Mouse (Mus musculus) neural tube, embryonic 15.5 days (tissue): ENCODE data around the gene Rpl37. TPM values are rescaled to one million over a fixed set of nuclear protein-coding genes. Genes with fewer than 3 reads are reported as not detected.
"Not testable (repeated sequence)": the region's sequence is repeated elsewhere in the genome, so short reads cannot be mapped to it uniquely, and the experiment has no call there.

Experiments
- ATAC-seq: fragments of 200-750 bp; cut with Nextera tagmentation; 2 replicates; pipeline ENCODE4 v1.8.0; 2017; ENCODE audit warnings: mild to moderate bottlenecking, moderate TSS enrichment, moderate library complexity; ENCODE audit not compliant: low FRiP score
- H3K27ac ChIP-seq: fragments of 300-500 bp; sonication (generic); replicated peaks from 2 replicates; pipeline ENCODE4 v1.5.1; 2015; ENCODE audit warnings: mild to moderate bottlenecking, inconsistent platforms
- H3K27me3 ChIP-seq: fragments of 300-500 bp; sonication (generic); replicated peaks from 2 replicates; pipeline ENCODE4 v1.6.1; 2015; ENCODE audit warnings: inconsistent platforms
- H3K36me3 ChIP-seq: fragments of 300-500 bp; sonication (generic); 2 replicates; pipeline ENCODE4 v1.6.1; 2015; ENCODE audit warnings: inconsistent platforms
- H3K4me1 ChIP-seq: fragments of 300-500 bp; sonication (generic); 2 replicates; pipeline ENCODE4 v1.6.1; 2015; ENCODE audit warnings: inconsistent platforms
- H3K4me2 ChIP-seq: fragments of 300-500 bp; sonication (generic); 2 replicates; pipeline ENCODE4 v1.6.1; 2015; ENCODE audit warnings: inconsistent platforms, mild to moderate bottlenecking, moderate library complexity
- H3K4me3 ChIP-seq: fragments of 300-500 bp; sonication (generic); replicated peaks from 2 replicates; pipeline ENCODE4 v1.5.1; 2015; ENCODE audit warnings: mild to moderate bottlenecking, inconsistent platforms
- H3K9ac ChIP-seq: fragments of 300-500 bp; sonication (generic); replicated peaks from 2 replicates; pipeline ENCODE4 v1.6.1; 2015; ENCODE audit warnings: mild to moderate bottlenecking, inconsistent platforms
- H3K9me3 ChIP-seq: fragments of 300-500 bp; sonication (generic); replicated peaks from 2 replicates; pipeline ENCODE4 v1.6.1; 2016; ENCODE audit warnings: inconsistent platforms
- WGBS: fragments of 180-500 bp; shearing (Covaris S2); methylation state at CpG from one replicate; pipeline ENCODE4 v1.1.7; 2015; ENCODE audit warnings: mixed read lengths; 5-methylcytosine and 5-hydroxymethylcytosine counted together
- polyA plus RNA-seq: library from polyadenylated mRNA; unstranded; fragments of >200 nt; fragmentation: Nextera tagmentation; extraction: Ambion mirVana; gene quantifications from 2 replicates; pipeline ENCODE4 v1.2.1, GENCODE M21; 2015

Rpl37 gene
- polyA plus RNA-seq, 1 experiment from 2014 or later: 343 TPM

- H3K27ac ChIP-seq: no peak overlapping the region
- H3K9ac ChIP-seq: no peak overlapping the region
- no peaks in the 10 kb centered on the region for H3K9me3 ChIP-seq
- H3K4me3 ChIP-seq: no peak overlapping the region
- WGBS: 74% methylated on average over 5 of the region's 5 CpGs
- H3K27me3 ChIP-seq: no peaks in the 10 kb centered on the region
- ATAC-seq: no peak
- peaks cover 6% of the 10 kb centered on the region for H3K36me3 ChIP-seq
- no peaks in the 10 kb centered on the region for H3K4me1 ChIP-seq
- no peak overlapping the region for H3K4me2 ChIP-seq
Measured at GRCm38 (mm10) chr15:5128176-5128940, 11.9 kb downstream of the Rpl37 start.

DNA sequence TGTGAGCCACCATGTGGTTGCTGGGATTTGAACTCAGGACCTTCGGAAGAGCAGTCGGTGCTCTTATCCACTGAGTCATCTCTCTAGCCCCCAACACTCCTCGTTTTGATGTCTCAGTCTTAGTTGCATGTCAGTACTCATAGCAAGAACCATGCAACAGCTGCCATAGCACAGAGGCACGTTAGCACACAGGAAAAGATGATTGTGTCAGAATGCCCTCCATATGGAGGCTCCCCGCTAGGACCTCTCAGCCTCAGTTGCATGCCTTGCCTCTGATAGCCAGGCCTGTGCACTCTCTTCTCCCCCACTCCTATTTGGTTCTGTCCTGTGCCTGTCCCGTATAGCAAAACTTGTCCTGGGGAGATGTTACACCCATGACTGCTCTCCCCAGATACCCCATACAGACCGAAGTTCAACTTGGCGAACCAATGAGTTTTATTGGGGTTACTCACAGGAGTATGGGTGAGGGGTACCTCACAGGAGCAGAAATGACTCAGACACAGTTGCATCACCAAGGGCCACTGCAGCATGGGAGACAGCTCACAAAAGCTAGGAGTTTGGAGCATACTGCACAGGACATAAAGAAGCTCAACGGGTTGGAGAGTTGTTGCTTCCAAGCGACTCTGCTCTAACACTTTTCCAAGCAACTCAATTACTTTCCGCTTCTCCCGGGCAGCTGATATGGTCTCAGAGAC is 12.8 kb downstream of the Rpl37 start:
- no peak overlapping the region for H3K9ac ChIP-seq
- peaks cover 5% of the 10 kb centered on the region for H3K36me3 ChIP-seq
- no peak overlapping the region for H3K27ac ChIP-seq
- ATAC-seq: no peak
- H3K27me3 ChIP-seq: no peaks in the 10 kb centered on the region
- WGBS: 92% methylated on average over 12 of the region's 12 CpGs
- no peaks in the 10 kb centered on the region for H3K9me3 ChIP-seq
- no peak overlapping the region for H3K4me3 ChIP-seq
- no peaks in the 10 kb centered on the region for H3K4me1 ChIP-seq
- H3K4me2 ChIP-seq: no peak overlapping the region

DNA sequence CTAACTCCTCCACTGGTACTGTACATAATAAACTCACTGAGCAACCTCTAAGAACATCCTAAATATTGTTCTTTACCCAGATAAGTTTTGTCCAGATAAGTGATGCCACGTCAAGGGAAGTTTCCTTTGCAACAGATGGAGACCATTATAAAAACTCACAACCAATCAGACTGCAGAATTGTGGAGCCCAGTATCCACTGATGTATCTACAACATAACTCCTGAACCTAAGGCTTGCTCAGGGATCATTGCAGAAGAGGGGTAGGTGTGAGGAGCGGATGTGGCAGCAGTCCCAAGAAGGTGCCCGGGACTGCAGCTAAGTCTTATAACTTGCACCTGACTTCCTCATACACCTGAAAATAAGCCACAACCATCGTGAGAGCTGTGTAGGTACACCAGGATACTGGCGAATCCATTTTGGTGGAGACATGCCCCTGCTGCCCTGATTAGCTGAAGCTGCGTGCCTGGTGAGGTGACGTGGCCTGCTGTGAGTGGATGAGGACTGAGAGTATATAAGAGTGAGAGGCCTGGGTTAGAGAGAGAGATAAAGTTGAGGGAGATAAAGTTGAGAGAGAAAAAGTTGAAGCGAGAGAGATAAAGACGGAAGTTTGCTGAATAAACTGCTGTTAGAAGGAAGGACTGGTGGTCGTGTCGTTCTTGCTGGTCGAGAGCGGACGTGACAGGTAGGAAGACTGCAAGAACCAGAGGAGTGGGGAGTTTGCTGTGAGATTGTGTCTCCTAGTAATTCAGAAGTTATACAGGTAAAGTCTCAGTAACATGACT is 14.6 kb downstream of the Rpl37 start:
- H3K4me2 ChIP-seq, H3K9me3 ChIP-seq, H3K9ac ChIP-seq, ATAC-seq, H3K27me3 ChIP-seq, H3K4me1 ChIP-seq, H3K4me3 ChIP-seq, H3K36me3 ChIP-seq, H3K27ac ChIP-seq: not testable (repeated sequence)
- WGBS: 95% methylated on average over 14 of the region's 14 CpGs

- H3K4me3 ChIP-seq: no peak overlapping the region
- no peaks in the 10 kb centered on the region for H3K27me3 ChIP-seq
- H3K36me3 ChIP-seq: no peaks in the 10 kb centered on the region
- H3K27ac ChIP-seq: no peak overlapping the region
- ATAC-seq: no peak
- no peak overlapping the region for H3K4me2 ChIP-seq
- 40% methylated on average over 3 of the region's 3 CpGs for WGBS
- no peaks in the 10 kb centered on the region for H3K4me1 ChIP-seq
- H3K9me3 ChIP-seq: no peaks in the 10 kb centered on the region
- no peak overlapping the region for H3K9ac ChIP-seq
Measured at GRCm38 (mm10) chr15:5133301-5133700, 16.9 kb downstream of the Rpl37 start.

GRCm38 (mm10) chr15:5134179-5134578 is 17.7 kb downstream of the Rpl37 start:
- H3K27me3 ChIP-seq: no peaks in the 10 kb centered on the region
- no peaks in the 10 kb centered on the region for H3K36me3 ChIP-seq
- no peak overlapping the region for H3K27ac ChIP-seq
- WGBS: 40% methylated on average over 3 of the region's 3 CpGs
- H3K4me1 ChIP-seq: no peaks in the 10 kb centered on the region
- no peak overlapping the region for H3K4me2 ChIP-seq
- H3K9me3 ChIP-seq: no peaks in the 10 kb centered on the region
- no peak overlapping the region for H3K4me3 ChIP-seq
- no peak overlapping the region for H3K9ac ChIP-seq
- no peak for ATAC-seq

DNA sequence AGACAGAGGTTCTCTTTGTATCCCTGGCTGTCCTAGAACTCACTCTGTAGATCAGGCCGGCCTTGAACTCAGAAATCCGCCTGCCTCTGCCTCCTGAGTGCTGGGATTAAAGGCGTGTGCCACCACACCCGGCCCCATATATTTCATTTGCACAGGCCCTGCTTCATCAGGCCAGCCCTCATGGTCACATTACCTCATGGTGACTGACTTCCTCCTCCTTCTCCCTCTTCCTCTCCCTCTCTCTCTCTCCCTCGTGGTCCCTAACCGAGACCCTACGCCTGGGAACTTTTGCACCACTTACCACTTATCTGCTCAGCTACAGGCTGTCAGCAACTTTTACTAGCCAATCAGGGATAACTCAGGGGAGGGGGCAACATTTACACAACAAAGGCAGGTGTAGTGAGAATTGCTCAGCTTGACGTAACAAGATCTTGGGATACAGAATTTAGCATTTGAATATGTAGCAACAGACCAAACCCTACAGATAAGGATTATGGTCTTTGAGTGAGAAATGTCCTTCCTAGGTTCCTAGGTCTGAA is 18.6 kb downstream of the Rpl37 start:
- Histone ChIP-seq H3K4me1 (no peaks in the 10 kb centered on the region), H3K27me3 (no peaks in the 10 kb centered on the region), H3K9me3 (no peaks in the 10 kb centered on the region), H3K27ac (no peak overlapping the region), H3K9ac (no peak overlapping the region), H3K4me2 (no peak overlapping the region), H3K36me3 (no peaks in the 10 kb centered on the region), H3K4me3 (no peak overlapping the region)
- 82% methylated on average over 8 of the region's 8 CpGs for WGBS
- no peak for ATAC-seq

DNA sequence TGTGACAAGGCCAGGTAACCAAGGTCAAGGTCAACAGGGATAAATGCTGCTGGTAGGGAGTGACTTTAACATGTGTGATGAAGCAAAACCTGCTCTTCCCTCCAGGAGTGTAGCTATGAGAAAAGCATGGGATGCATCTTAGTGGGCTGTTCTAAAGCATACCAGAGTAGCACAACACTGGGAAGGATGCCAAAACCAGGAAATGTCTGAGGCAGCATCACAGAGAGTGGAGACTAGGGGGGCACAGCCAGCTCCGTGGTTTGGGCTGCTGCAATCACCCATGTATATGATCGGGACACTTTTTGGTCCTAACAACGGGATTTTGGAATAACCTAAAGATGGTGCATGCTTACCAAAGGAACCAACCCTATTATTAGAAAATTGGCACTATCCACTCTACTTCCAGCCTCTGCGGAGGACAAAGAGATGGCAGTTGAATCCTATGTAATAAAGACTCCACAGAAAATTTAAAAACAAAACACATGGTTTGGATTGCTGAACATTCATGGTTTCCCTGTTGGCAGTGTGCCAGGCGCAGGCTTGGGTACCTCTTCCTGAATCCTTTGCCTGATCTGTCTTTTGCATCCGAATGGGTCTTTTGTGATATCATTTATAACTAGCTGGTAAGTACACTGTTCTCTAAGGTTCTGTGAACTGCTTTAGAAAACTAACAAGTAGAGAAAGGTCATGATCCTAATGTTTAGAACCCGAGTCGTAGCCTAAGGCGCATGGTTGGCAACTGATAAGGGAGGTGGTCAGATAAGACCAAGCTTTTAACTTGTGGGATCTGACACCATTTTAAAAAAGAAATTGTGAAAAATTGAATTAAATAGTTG is 21.8 kb downstream of the Rpl37 start:
- WGBS: 70% methylated on average over 9 of the region's 9 CpGs
- Histone ChIP-seq H3K27ac (no peak overlapping the region), H3K9me3 (no peaks in the 10 kb centered on the region), H3K9ac (no peak overlapping the region), H3K4me3 (no peak overlapping the region), H3K4me1 (no peaks in the 10 kb centered on the region), H3K4me2 (no peak overlapping the region), H3K36me3 (no peaks in the 10 kb centered on the region), H3K27me3 (no peaks in the 10 kb centered on the region)
- no peak for ATAC-seq

GRCm38 (mm10) chr15:5139366-5139765 is 22.9 kb downstream of the Rpl37 start:
- ATAC-seq: no peak
- Histone ChIP-seq H3K9ac (no peak overlapping the region), H3K27me3 (no peaks in the 10 kb centered on the region), H3K4me3 (no peak overlapping the region), H3K27ac (no peak overlapping the region), H3K4me1 (peaks cover under 1% of the 10 kb centered on the region; the same call in 1 of the 2 replicates), H3K9me3 (no peaks in the 10 kb centered on the region), H3K4me2 (no peak overlapping the region), H3K36me3 (no peaks in the 10 kb centered on the region)
- 90% methylated on average over 2 of the region's 2 CpGs for WGBS

- H3K9me3 ChIP-seq: no peaks in the 10 kb centered on the region
- ATAC-seq: no peak
- no peak overlapping the region for H3K4me3 ChIP-seq
- H3K9ac ChIP-seq: no peak overlapping the region
- H3K27ac ChIP-seq: no peak overlapping the region
- H3K36me3 ChIP-seq: no peaks in the 10 kb centered on the region
- no peaks in the 10 kb centered on the region for H3K27me3 ChIP-seq
- WGBS: 88% methylated on average over 7 of the region's 7 CpGs
- no peak overlapping the region for H3K4me2 ChIP-seq
- peaks cover 6% of the 10 kb centered on the region for H3K4me1 ChIP-seq
Measured at GRCm38 (mm10) chr15:5139863-5140262, 23.4 kb downstream of the Rpl37 start.

- no peak overlapping the region for H3K9ac ChIP-seq
- no peak for ATAC-seq
- no peak overlapping the region for H3K27ac ChIP-seq
- no peaks in the 10 kb centered on the region for H3K9me3 ChIP-seq
- no peak overlapping the region for H3K4me2 ChIP-seq
- no peaks in the 10 kb centered on the region for H3K36me3 ChIP-seq
- no peaks in the 10 kb centered on the region for H3K27me3 ChIP-seq
- H3K4me3 ChIP-seq: no peak overlapping the region
- H3K4me1 ChIP-seq: peaks cover 11% of the 10 kb centered on the region
Measured at GRCm38 (mm10) chr15:5140357-5140756, 23.9 kb downstream of the Rpl37 start.

DNA sequence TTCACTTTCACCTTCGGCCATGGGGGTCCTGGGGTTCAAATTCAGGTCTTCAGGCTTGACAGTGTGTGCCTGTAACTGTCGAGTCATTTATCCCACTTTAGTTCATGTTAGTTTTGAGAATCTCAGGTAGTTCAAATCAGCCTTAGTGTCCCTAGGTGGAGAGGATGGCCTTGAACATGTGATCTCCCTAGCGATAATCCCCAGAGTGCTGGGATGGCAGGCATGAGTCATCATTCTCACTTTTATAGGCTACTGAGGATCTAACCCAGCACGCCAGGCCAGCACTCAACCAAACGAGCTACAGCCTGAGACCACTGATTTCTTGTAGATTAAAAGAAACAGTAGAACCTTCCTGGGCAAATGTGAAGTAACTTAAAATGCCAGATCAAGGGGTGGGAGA is 25.6 kb downstream of the Rpl37 start:
- H3K4me3 ChIP-seq: no peak overlapping the region
- H3K36me3 ChIP-seq: no peaks in the 10 kb centered on the region
- no peak overlapping the region for H3K27ac ChIP-seq
- 60% methylated on average over 5 of the region's 5 CpGs for whole genome bisulfite sequencing
- H3K9ac ChIP-seq: no peak overlapping the region
- no peaks in the 10 kb centered on the region for H3K27me3 ChIP-seq
- ATAC-seq: no peak
- no peaks in the 10 kb centered on the region for H3K9me3 ChIP-seq
- no peak overlapping the region for H3K4me2 ChIP-seq
- peaks cover 18% of the 10 kb centered on the region for H3K4me1 ChIP-seq
